25 mouse cellular contexts compared by ENCODE assay signal in the genomic region with DNA sequence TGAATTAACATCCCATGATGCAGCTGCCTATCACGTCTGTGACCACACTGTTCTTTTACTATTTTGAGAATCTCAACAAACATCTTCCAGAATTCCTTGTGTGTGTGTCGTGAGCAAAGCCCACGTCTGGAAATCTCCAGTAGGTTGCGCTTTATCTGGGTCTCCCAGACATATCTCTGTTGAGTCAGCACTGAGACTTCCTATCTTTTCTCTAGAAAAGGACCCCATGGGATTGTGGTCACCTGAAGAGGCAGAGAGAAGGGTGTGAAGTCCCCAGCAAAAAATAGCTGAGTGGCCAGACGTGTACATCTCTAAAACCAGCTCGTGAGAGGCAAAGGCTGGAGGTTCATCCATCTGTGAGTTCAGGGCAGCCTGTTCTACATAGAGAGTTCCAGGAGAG. TPM values are rescaled to one million over a fixed set of nuclear protein-coding genes. Genes with fewer than 3 reads are reported as not detected.
DNase-seq lines count a peak whose midpoint lies in the region; ATAC-seq and TF ChIP-seq lines count a peak whose summit lies in the region.
"Had no signal": no experiment of that assay in that cellular context is flagged by ENCODE, and none has a peak within 500 bp of the region (broad histone marks: within the 10 kb centered on the region; RNA-seq: fewer than 3 reads in every experiment).

No protein-coding gene starts in this region.

- no peaks in the 10 kb centered on the region for H3K27me3 ChIP-seq in MEL (ENCODE audit: control insufficient read depth in 1 of 2, insufficient read depth in 2 of 2, low read length in 2 of 2)
- no peaks in the 10 kb centered on the region for H3K27me3 ChIP-seq in midbrain, embryonic 14.5 days (ENCODE audit: control insufficient read depth, insufficient read depth, low read length)
- no peaks in the 10 kb centered on the region for H3K27me3 ChIP-seq in cerebellum, adult 2 months (ENCODE audit: control insufficient read depth, insufficient read depth, low read length)
- H3K27me3 ChIP-seq: embryonic facial prominence, embryonic 13.5 days; embryonic facial prominence, embryonic 15.5 days; forebrain, embryonic 12.5 days had no signal

- no peak overlapping the region for H3K4me3 ChIP-seq in MEL (ENCODE audit: control insufficient read depth in 1 of 2, insufficient read depth in 1 of 2, low read depth in 2 of 2, low read length in 2 of 2)
- no peak overlapping the region for H3K4me3 ChIP-seq in midbrain, embryonic 14.5 days (replicated peaks; ENCODE audit: low read depth, low read length)
- no peak overlapping the region for H3K4me3 ChIP-seq in cerebellum, adult 2 months (replicated peaks; ENCODE audit: insufficient read depth, low read depth, low read length)
- H3K4me3 ChIP-seq: embryonic facial prominence, embryonic 13.5 days; embryonic facial prominence, embryonic 15.5 days; erythroblast, embryonic 14.5 days; forebrain, embryonic 10.5 days; forebrain, embryonic 12.5 days had no signal

- H3K9ac ChIP-seq in MEL (ENCODE audit: control insufficient read depth, low read depth, low read length, poor library complexity, severe bottlenecking) = no peak overlapping the region
- no peak overlapping the region for H3K9ac ChIP-seq in midbrain, embryonic 14.5 days (replicated peaks; ENCODE audit: low read length)
- H3K9ac ChIP-seq: embryonic facial prominence, embryonic 13.5 days; embryonic facial prominence, embryonic 15.5 days; forebrain, embryonic 12.5 days had no signal

- no peak for ATAC-seq in midbrain, embryonic 14.5 days (ENCODE audit: low FRiP score, low TSS enrichment)
- ATAC-seq: forebrain, embryonic 14.5 days; forebrain, embryonic 16.5 days had no signal

- no peak overlapping the region for H3K4me2 ChIP-seq in midbrain, embryonic 14.5 days (ENCODE audit: low read length)
- H3K4me2 ChIP-seq: embryonic facial prominence, embryonic 13.5 days; embryonic facial prominence, embryonic 15.5 days; forebrain, embryonic 12.5 days had no signal

- no peaks in the 10 kb centered on the region for H3K79me2 ChIP-seq in MEL (ENCODE audit: control insufficient read depth, insufficient read depth, low read length, poor library complexity)

- no peaks in the 10 kb centered on the region for H3K9me3 ChIP-seq in MEL (replicated peaks; ENCODE audit: insufficient read depth, low read length)
- no peaks in the 10 kb centered on the region for H3K9me3 ChIP-seq in midbrain, embryonic 14.5 days (ENCODE audit: control insufficient read depth, low read length)
- H3K9me3 ChIP-seq: embryonic facial prominence, embryonic 13.5 days; embryonic facial prominence, embryonic 15.5 days; forebrain, embryonic 10.5 days; forebrain, embryonic 12.5 days; G1E had no signal

- 75% methylated on average over 6 of the region's 6 CpGs for WGBS in midbrain, embryonic 14.5 days
- WGBS in cerebellum, adult 2 months = 66% methylated on average over 6 of the region's 6 CpGs

- H3K27ac ChIP-seq in MEL (ENCODE audit: control insufficient read depth, low read depth, low read length) = no peak overlapping the region
- H3K27ac ChIP-seq in midbrain, embryonic 14.5 days (replicated peaks; ENCODE audit: low read depth, low read length) = no peak overlapping the region
- no peak overlapping the region for H3K27ac ChIP-seq in cerebellum, adult 2 months (ENCODE audit: insufficient read depth, low read length)
- H3K27ac ChIP-seq: embryonic facial prominence, embryonic 13.5 days; embryonic facial prominence, embryonic 15.5 days; forebrain, embryonic 10.5 days; forebrain, embryonic 12.5 days had no signal

- peaks cover 3 to 16% of the 10 kb centered on the region in 2 experiments; a peak in 3 of 4 replicates for H3K4me1 ChIP-seq in MEL (ENCODE audit: control insufficient read depth in 1 of 2, insufficient read depth in 2 of 2, low read length in 2 of 2)
- no peaks in the 10 kb centered on the region for H3K4me1 ChIP-seq in midbrain, embryonic 14.5 days (ENCODE audit: control insufficient read depth, insufficient read depth, low read length)
- H3K4me1 ChIP-seq in cerebellum, adult 2 months (ENCODE audit: control insufficient read depth, insufficient read depth, low read length) = no peaks in the 10 kb centered on the region
- H3K4me1 ChIP-seq: embryonic facial prominence, embryonic 13.5 days; embryonic facial prominence, embryonic 15.5 days; forebrain, embryonic 10.5 days; forebrain, embryonic 12.5 days had no signal

- DNase-seq in right cerebral cortex, adult 18-20 months = peak; percentile 24
- DNase-seq in right cerebral cortex, postnatal 4 days = no peak
- peak; percentile 21 for DNase-seq in MEL (ENCODE audit: low read depth, low spot score)
- no peak for DNase-seq in midbrain, embryonic 14.5 days
- DNase-seq in cerebellum, adult 2 months = no peak
- DNase-seq: adrenal gland, adult 2 months; adrenal gland, postnatal 10 days; adrenal gland, postnatal 25 days; cerebellum, adult 11-12 months; cerebellum, adult 8-10 months; cerebellum, adult 9-11 months; cerebellum, postnatal 14 days; cerebellum, postnatal 36 days; embryo, embryonic 11 days had no signal

- H3K36me3 ChIP-seq in MEL (ENCODE audit: control insufficient read depth in 1 of 2, insufficient read depth in 2 of 2, low read length in 2 of 2) = peaks cover 0 to 6% of the 10 kb centered on the region in 2 experiments; a peak in 2 of 4 replicates
- no peaks in the 10 kb centered on the region for H3K36me3 ChIP-seq in midbrain, embryonic 14.5 days (ENCODE audit: control insufficient read depth, insufficient read depth, low read length)
- H3K36me3 ChIP-seq: embryonic facial prominence, embryonic 13.5 days; embryonic facial prominence, embryonic 15.5 days; forebrain, embryonic 10.5 days; forebrain, embryonic 12.5 days; G1E had no signal

- no peak for TF ChIP-seq POLR2A in MEL (IDR thresholded peaks at IDR 0.05; ENCODE audit: control insufficient read depth in 1 of 2, insufficient read depth in 1 of 2, low read depth in 1 of 2, low read length in 2 of 2, poor library complexity in 1 of 2)
- no peak for TF ChIP-seq POLR2A in cerebellum, adult 2 months (IDR thresholded peaks at IDR 0.05; ENCODE audit: borderline replicate concordance, insufficient read depth, low read length)

- no peak for TF ChIP-seq CTCF in MEL (IDR thresholded peaks at IDR 0.05 in 2 of 3, conservative IDR thresholded peaks at IDR 0.05 in 1 of 3; ENCODE audit: control insufficient read depth in 1 of 3, insufficient read depth in 1 of 3, low read depth in 2 of 3, low read length in 3 of 3, poor library complexity in 1 of 3, severe bottlenecking in 1 of 3)
- TF ChIP-seq CTCF in cerebellum, adult 2 months (IDR thresholded peaks at IDR 0.05; ENCODE audit: borderline replicate concordance, insufficient read depth, low read depth, low read length) = no peak

- TF ChIP-seq RAD21 in MEL (IDR thresholded peaks at IDR 0.05; ENCODE audit: low read depth, low read length) = no peak

- 0 out of 4 replicates have a peak, but pooled peaks of 1 of the 2 experiments have one; percentile 7 for TF ChIP-seq EP300 in MEL (IDR thresholded peaks at IDR 0.05; ENCODE audit: low read depth in 1 of 2, low read length in 2 of 2)

TF ChIP-seq in MEL, 35 proteins besides CTCF, POLR2A, EP300 and RAD21:
- no peak for TF ChIP-seq SIN3A (IDR thresholded peaks at IDR 0.05; ENCODE audit: low read length)
- TF ChIP-seq ZC3H11A (IDR thresholded peaks at IDR 0.05; ENCODE audit: low read depth, low read length) = no peak
- 0 out of 2 replicates have a peak, but pooled peaks have one; percentile 28 for TF ChIP-seq GATA1 (IDR thresholded peaks at IDR 0.05; ENCODE audit: low read depth, low read length)
- no peak for TF ChIP-seq ELF1 (IDR thresholded peaks at IDR 0.05; ENCODE audit: low read depth, low read length)
- no peak for TF ChIP-seq ZMIZ1 (IDR thresholded peaks at IDR 0.05; ENCODE audit: low read depth, low read length)

RNA-seq across cellular contexts. Expression of a gene that starts 15.1 kb away (rescaled TPM):
- total RNA-seq in MEL (2012; rRNA removed) = 0.39 and 0.58 TPM in 2 replicates
- under 1 TPM in 1 of 2 experiments, not detected in 1; 0.33 TPM for polyA plus RNA-seq in MEL (2012; ENCODE audit: insufficient read depth in 1 of 2, insufficient read length in 2 of 2, low read depth in 1 of 2, low replicate concordance in 2 of 2, missing spikeins in 1 of 2)
- not detected in 2 replicates for polyA plus RNA-seq in midbrain, embryonic 14.5 days (2014; fragmentation: Nextera tagmentation; extraction: Ambion mirVana)
- polyA plus RNA-seq in cerebellum, adult 2 months (2012; rRNA removed) = 0.11 and 0.19 TPM in 2 replicates
- total RNA-seq: adrenal gland, postnatal 25 days; G1E had no signal
- polyA plus RNA-seq: C2C12; embryonic facial prominence, embryonic 11.5 days; erythroblast, embryonic 14.5 days; forebrain, embryonic 10.5 days; forebrain, embryonic 12.5 days; forebrain, embryonic 14.5 days; forebrain, embryonic 16.5 days; G1E had no signal

RNA-seq across cellular contexts. Expression of a gene that starts 33.0 kb away (rescaled TPM):
- total RNA-seq in MEL (2012; rRNA removed) = 81.3 and 83.2 TPM in 2 replicates
- polyA plus RNA-seq in MEL (2012; ENCODE audit: insufficient read depth in 1 of 2, insufficient read length in 2 of 2, low read depth in 1 of 2, low replicate concordance in 2 of 2, missing spikeins in 1 of 2) = 100 to 1,000 TPM; 121 to 329 TPM
- 81.5 and 85.8 TPM in 2 replicates for polyA plus RNA-seq in midbrain, embryonic 14.5 days (2014; fragmentation: Nextera tagmentation; extraction: Ambion mirVana)
- 110 and 111 TPM in 2 replicates for polyA plus RNA-seq in cerebellum, adult 2 months (2012; rRNA removed)

RNA-seq across cellular contexts. Expression of a gene that starts 39.2 kb away (rescaled TPM):
- not detected in 2 replicates for total RNA-seq in MEL (2012; rRNA removed)
- polyA plus RNA-seq in MEL (2012; ENCODE audit: insufficient read depth in 1 of 2, insufficient read length in 2 of 2, low read depth in 1 of 2, low replicate concordance in 2 of 2, missing spikeins in 1 of 2) = under 1 TPM in 1 of 2 experiments, not detected in 1; 0.14 TPM
- not detected in 2 replicates for polyA plus RNA-seq in midbrain, embryonic 14.5 days (2014; fragmentation: Nextera tagmentation; extraction: Ambion mirVana)
- not detected in 2 replicates for polyA plus RNA-seq in cerebellum, adult 2 months (2012; rRNA removed)
- total RNA-seq: adrenal gland, adult 2 months; adrenal gland, postnatal 10 days; adrenal gland, postnatal 25 days; common myeloid progenitor, adult 5-6 weeks had no signal
- polyA plus RNA-seq: adrenal gland, adult 2 months; C2C12; embryonic facial prominence, embryonic 11.5 days; erythroblast, embryonic 14.5 days; forebrain, embryonic 10.5 days; forebrain, embryonic 12.5 days; forebrain, embryonic 14.5 days; forebrain, embryonic 16.5 days; G1E had no signal

RNA-seq across cellular contexts. Expression of a gene that starts 56.9 kb away (rescaled TPM):
- 19.8 and 22.0 TPM in 2 replicates for total RNA-seq in MEL (2012; rRNA removed)
- 10 to 100 TPM in 1 of 2 experiments, not detected in 1; 22.3 TPM for polyA plus RNA-seq in MEL (2012; ENCODE audit: insufficient read depth in 1 of 2, insufficient read length in 2 of 2, low read depth in 1 of 2, low replicate concordance in 2 of 2, missing spikeins in 1 of 2)
- not detected in 2 replicates for polyA plus RNA-seq in midbrain, embryonic 14.5 days (2014; fragmentation: Nextera tagmentation; extraction: Ambion mirVana)
- not detected in 2 replicates for polyA plus RNA-seq in cerebellum, adult 2 months (2012; rRNA removed)
- total RNA-seq: adrenal gland, adult 2 months; adrenal gland, postnatal 25 days; common myeloid progenitor, adult 5-6 weeks had no signal
- polyA plus RNA-seq: C2C12; embryonic facial prominence, embryonic 11.5 days; erythroblast, embryonic 14.5 days; forebrain, embryonic 10.5 days; forebrain, embryonic 12.5 days; forebrain, embryonic 14.5 days; forebrain, embryonic 16.5 days; G1E had no signal

Comparison
In these comparisons a context has a peak if more than half of its experiments do, and no peak if none do; other contexts are left out.
1. DNase-seq: peak in right cerebral cortex, adult 18-20 months (single experiment) and MEL (single experiment); none in right cerebral cortex, postnatal 4 days (single experiment), midbrain, embryonic 14.5 days (single experiment) and cerebellum, adult 2 months (0 of 2).